Mouse (Mus musculus): ENCODE data around the gene Ap1ar. TPM values are rescaled to one million over a fixed set of nuclear protein-coding genes. Genes with fewer than 3 reads are reported as not detected.
A peak's percentile ranks its signal among the peaks of the same experiment; 100 is the strongest.
"Not testable (repeated sequence)": the region's sequence is repeated elsewhere in the genome, so short reads cannot be mapped to it uniquely, and the experiment has no call there.

Ap1ar gene
- polyA plus RNA-seq, 1 experiment = 8.3 TPM

DNA sequence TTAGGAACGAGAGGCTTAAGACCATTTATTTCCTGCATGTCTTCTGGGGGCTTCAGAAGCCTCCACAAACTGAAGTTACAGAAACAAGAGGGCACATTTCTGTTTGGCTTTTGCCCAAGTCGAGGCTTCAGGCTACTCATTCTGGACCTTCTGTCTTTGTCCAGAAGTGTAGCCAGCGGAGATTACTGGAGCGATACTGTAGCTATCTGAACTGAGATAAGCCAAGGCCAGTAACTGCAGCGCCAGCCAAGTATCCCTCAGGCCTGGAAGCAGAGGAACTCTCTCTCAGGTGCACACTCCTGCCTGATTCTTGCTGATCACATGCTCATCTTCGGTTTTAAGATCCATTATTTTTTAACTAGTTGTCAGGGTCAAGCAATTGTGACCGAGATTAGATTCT lies 49.3 kb downstream of the Ap1ar start:
- Histone ChIP-seq H3ac (ENCODE audit: control insufficient read depth, insufficient read length) (no peak overlapping the region), H3K36me3 (ENCODE audit: control insufficient read depth, insufficient read depth) (no peaks in the 10 kb centered on the region), H3K4me3 (no peak overlapping the region), H3K4me2 (ENCODE audit: low read depth) (no peak overlapping the region), H3K79me2 (ENCODE audit: control insufficient read depth, insufficient read depth) (no peaks in the 10 kb centered on the region), H3K27me3 (ENCODE audit: control insufficient read depth, insufficient read depth, insufficient read length) (no peaks in the 10 kb centered on the region)
- TF ChIP-seq POLR2AphosphoS2 (IDR thresholded peaks at IDR 0.05; ENCODE audit: insufficient read length, low read depth) (no peak), TCF3 (IDR thresholded peaks at IDR 0.05; ENCODE audit: insufficient read length, low read depth) (no peak), TCF12 (IDR thresholded peaks at IDR 0.05; ENCODE audit: insufficient read depth, poor library complexity, severe bottlenecking) (no peak), MYOD1 (IDR thresholded peaks at IDR 0.05; ENCODE audit: control insufficient read depth in 1 of 3, insufficient read length in 2 of 3, low read depth in 2 of 3) (no peak), E2F4 (IDR thresholded peaks at IDR 0.05; ENCODE audit: insufficient read depth) (no peak), USF1 (IDR thresholded peaks at IDR 0.05; ENCODE audit: low read depth) (no peak), MAX (IDR thresholded peaks at IDR 0.05; ENCODE audit: low read depth) (no peak), REST (IDR thresholded peaks at IDR 0.05; ENCODE audit: insufficient read depth, insufficient read length) (no peak), CEBPB (IDR thresholded peaks at IDR 0.05; ENCODE audit: insufficient read depth, poor library complexity, severe bottlenecking) (no peak), MYOG (IDR thresholded peaks at IDR 0.05; ENCODE audit: control insufficient read depth in 1 of 3, insufficient read depth in 1 of 3, insufficient read length in 2 of 3, low read depth in 2 of 3) (no peak), SRF (IDR thresholded peaks at IDR 0.05; ENCODE audit: control insufficient read depth, insufficient read length, low read depth) (no peak), POLR2A (IDR thresholded peaks at IDR 0.05; ENCODE audit: insufficient read length, low read depth) (no peak)

DNA sequence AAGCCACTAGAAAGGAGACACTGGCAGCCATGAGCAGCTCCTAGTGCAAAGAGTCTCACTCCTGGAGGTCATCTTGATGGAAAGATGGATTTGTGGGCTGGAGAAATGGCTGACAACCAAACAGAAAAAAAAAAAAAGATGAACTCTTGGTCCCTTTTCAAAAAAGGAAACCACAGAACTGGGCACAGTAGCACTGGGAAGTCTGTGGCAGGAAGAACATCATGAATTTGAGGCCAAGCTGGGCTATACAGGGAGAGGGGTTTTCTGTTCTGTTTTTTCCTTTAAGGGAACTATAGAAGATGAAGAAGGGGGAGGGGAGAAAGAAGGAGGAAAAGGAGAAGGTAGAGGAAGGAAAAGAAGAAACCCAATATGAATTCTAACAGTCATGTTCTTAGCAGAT lies 50.3 kb downstream of the Ap1ar start:
- Histone ChIP-seq H3K79me2 (ENCODE audit: control insufficient read depth, insufficient read depth) (no peaks in the 10 kb centered on the region), H3K4me2 (ENCODE audit: low read depth) (no peak overlapping the region), H3K27me3 (ENCODE audit: control insufficient read depth, insufficient read depth, insufficient read length) (no peaks in the 10 kb centered on the region), H3K36me3 (ENCODE audit: control insufficient read depth, insufficient read depth) (no peaks in the 10 kb centered on the region), H3ac (ENCODE audit: control insufficient read depth, insufficient read length) (no peak overlapping the region), H3K4me3 (no peak overlapping the region)
- TF ChIP-seq REST (IDR thresholded peaks at IDR 0.05; ENCODE audit: insufficient read depth, insufficient read length) = no peak

DNA sequence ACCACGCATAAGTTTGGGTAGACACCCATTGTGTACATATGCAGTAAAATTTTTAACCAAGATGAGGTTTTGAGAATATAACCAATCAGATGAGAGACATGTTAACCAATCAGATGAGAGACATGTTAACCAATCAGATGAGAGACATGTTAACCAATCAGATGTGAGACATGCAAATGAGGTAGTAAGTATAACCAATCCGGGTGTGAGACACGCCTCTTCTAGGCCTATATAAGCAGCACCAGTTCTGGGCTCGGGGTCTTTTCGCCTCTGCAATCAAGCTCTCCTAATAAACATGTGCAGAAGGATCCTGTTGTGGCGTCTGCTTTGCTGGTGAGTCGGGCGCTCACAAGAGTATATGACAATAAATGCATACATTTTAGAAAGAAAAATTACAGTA lies 53.6 kb downstream of the Ap1ar start:
- not testable (repeated sequence) for H3K79me2 ChIP-seq (ENCODE audit: control insufficient read depth, insufficient read depth); H3K36me3 ChIP-seq (ENCODE audit: control insufficient read depth, insufficient read depth); H3K4me2 ChIP-seq (ENCODE audit: low read depth); H3K27me3 ChIP-seq (ENCODE audit: control insufficient read depth, insufficient read depth, insufficient read length); H3K4me3 ChIP-seq; H3ac ChIP-seq (ENCODE audit: control insufficient read depth, insufficient read length)

DNA sequence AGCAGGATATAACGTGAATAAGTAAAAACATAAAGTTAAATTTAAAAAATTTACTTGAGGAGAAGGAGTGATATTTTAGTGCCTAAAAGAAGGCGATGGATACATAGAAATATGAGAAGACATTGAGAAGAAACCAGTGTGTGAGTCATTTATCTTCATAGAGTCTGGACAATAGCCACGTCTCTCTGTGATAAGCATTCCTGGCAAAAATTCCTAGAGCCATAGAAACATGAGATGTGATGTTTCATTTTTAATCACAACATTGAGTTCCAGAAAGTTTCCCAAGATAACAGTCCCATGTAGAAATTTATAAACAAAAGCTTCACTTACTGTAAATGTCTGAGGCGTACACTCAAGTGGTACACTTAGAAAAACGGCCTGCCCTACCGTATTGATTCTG lies 54.4 kb downstream of the Ap1ar start:
- no peak overlapping the region for H3K4me3 ChIP-seq
- TF ChIP-seq E2F4 (IDR thresholded peaks at IDR 0.05; ENCODE audit: insufficient read depth) (no peak), POLR2A (IDR thresholded peaks at IDR 0.05; ENCODE audit: insufficient read length, low read depth) (no peak), MAX (IDR thresholded peaks at IDR 0.05; ENCODE audit: low read depth) (no peak), POLR2AphosphoS2 (IDR thresholded peaks at IDR 0.05; ENCODE audit: insufficient read length, low read depth) (no peak), MYOD1 (IDR thresholded peaks at IDR 0.05; ENCODE audit: control insufficient read depth in 1 of 3, insufficient read length in 2 of 3, low read depth in 2 of 3) (no peak), MYOG (IDR thresholded peaks at IDR 0.05; ENCODE audit: control insufficient read depth in 1 of 3, insufficient read depth in 1 of 3, insufficient read length in 2 of 3, low read depth in 2 of 3) (no peak), SRF (IDR thresholded peaks at IDR 0.05; ENCODE audit: control insufficient read depth, insufficient read length, low read depth) (no peak), CEBPB (IDR thresholded peaks at IDR 0.05; ENCODE audit: insufficient read depth, poor library complexity, severe bottlenecking) (no peak), USF1 (IDR thresholded peaks at IDR 0.05; ENCODE audit: low read depth) (no peak), TCF3 (IDR thresholded peaks at IDR 0.05; ENCODE audit: insufficient read length, low read depth) (no peak), TCF12 (IDR thresholded peaks at IDR 0.05; ENCODE audit: insufficient read depth, poor library complexity, severe bottlenecking) (no peak), REST (IDR thresholded peaks at IDR 0.05; ENCODE audit: insufficient read depth, insufficient read length) (no peak)
- H3K36me3 ChIP-seq (ENCODE audit: control insufficient read depth, insufficient read depth) = no peaks in the 10 kb centered on the region
- no peaks in the 10 kb centered on the region for H3K27me3 ChIP-seq (ENCODE audit: control insufficient read depth, insufficient read depth, insufficient read length)
- H3K79me2 ChIP-seq (ENCODE audit: control insufficient read depth, insufficient read depth) = no peaks in the 10 kb centered on the region
- no peak overlapping the region for H3ac ChIP-seq (ENCODE audit: control insufficient read depth, insufficient read length)
- peak overlapping the region; percentile 55 for H3K4me2 ChIP-seq (ENCODE audit: low read depth)

DNA sequence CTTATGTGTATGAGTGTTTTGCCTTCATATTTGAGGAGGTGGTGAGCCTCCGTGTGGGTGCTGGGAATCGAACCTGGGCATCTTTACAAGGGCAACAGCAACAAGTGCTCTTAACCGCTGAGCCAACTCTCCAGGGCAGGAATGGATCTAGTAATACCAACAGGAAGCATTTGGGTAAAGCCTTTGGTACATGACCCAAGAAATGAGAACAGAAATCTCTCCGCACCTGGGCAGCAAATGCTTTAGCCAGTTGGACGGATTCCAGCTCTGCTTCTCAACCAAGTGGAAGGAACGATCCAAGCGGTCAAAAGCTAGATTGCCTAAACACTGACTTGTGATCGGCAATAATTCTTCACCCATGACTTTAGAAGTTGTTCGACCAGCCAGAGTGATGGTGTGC lies 56.4 kb downstream of the Ap1ar start:
- TF ChIP-seq SRF (IDR thresholded peaks at IDR 0.05; ENCODE audit: control insufficient read depth, insufficient read length, low read depth) (no peak), MYOG (IDR thresholded peaks at IDR 0.05; ENCODE audit: control insufficient read depth in 1 of 3, insufficient read depth in 1 of 3, insufficient read length in 2 of 3, low read depth in 2 of 3) (no peak), MAX (IDR thresholded peaks at IDR 0.05; ENCODE audit: low read depth) (no peak), TCF12 (IDR thresholded peaks at IDR 0.05; ENCODE audit: insufficient read depth, poor library complexity, severe bottlenecking) (no peak), CEBPB (IDR thresholded peaks at IDR 0.05; ENCODE audit: insufficient read depth, poor library complexity, severe bottlenecking) (no peak), TCF3 (IDR thresholded peaks at IDR 0.05; ENCODE audit: insufficient read length, low read depth) (no peak), E2F4 (IDR thresholded peaks at IDR 0.05; ENCODE audit: insufficient read depth) (no peak), POLR2AphosphoS2 (IDR thresholded peaks at IDR 0.05; ENCODE audit: insufficient read length, low read depth) (no peak), USF1 (IDR thresholded peaks at IDR 0.05; ENCODE audit: low read depth) (no peak), POLR2A (IDR thresholded peaks at IDR 0.05; ENCODE audit: insufficient read length, low read depth) (no peak), MYOD1 (IDR thresholded peaks at IDR 0.05; ENCODE audit: control insufficient read depth in 1 of 3, insufficient read length in 2 of 3, low read depth in 2 of 3) (no peak), REST (IDR thresholded peaks at IDR 0.05; ENCODE audit: insufficient read depth, insufficient read length) (no peak)
- Histone ChIP-seq H3K4me3 (peak overlapping the region; percentile 36), H3K36me3 (ENCODE audit: control insufficient read depth, insufficient read depth) (no peaks in the 10 kb centered on the region), H3K4me2 (ENCODE audit: low read depth) (no peak overlapping the region), H3K79me2 (ENCODE audit: control insufficient read depth, insufficient read depth) (no peaks in the 10 kb centered on the region), H3K27me3 (ENCODE audit: control insufficient read depth, insufficient read depth, insufficient read length) (no peaks in the 10 kb centered on the region), H3ac (ENCODE audit: control insufficient read depth, insufficient read length) (no peak overlapping the region)
